Mouse (Mus musculus) spleen, adult 12 weeks (tissue): Measurements from ENCODE around the gene A930017K11Rik.

ENCODE experiments used
- DNase-seq: peaks from one replicate; pipeline ENCODE4 v3.0.0; 2022; ENCODE audit warnings: low spot score

A930017K11Rik gene

GRCm38 (mm10) chr17:25958771-25959494 lies 6.6 kb upstream of the A930017K11Rik start:
- DNase-seq, result no peak

GRCm38 (mm10) chr17:25957586-25958051 lies 5.3 kb upstream of the A930017K11Rik start:
- no peak for DNase-seq

- DNase-seq, result no peak
Measured at GRCm38 (mm10) chr17:25956631-25957030, 4.3 kb upstream of the A930017K11Rik start.

- DNase-seq, result no peak
Measured at GRCm38 (mm10) chr17:25956201-25956600, 3.8 kb upstream of the A930017K11Rik start.

- DNase-seq, result no peak
Measured at GRCm38 (mm10) chr17:25955736-25956135, 3.4 kb upstream of the A930017K11Rik start.

GRCm38 (mm10) chr17:25954671-25955070 lies 2.3 kb upstream of the A930017K11Rik start:
- DNase-seq, result no peak

GRCm38 (mm10) chr17:25953161-25953560 lies 796 bp upstream of the A930017K11Rik start:
- no peak for DNase-seq

GRCm38 (mm10) chr17:25951225-25951802 lies 1.1 kb downstream of the A930017K11Rik start:
- DNase-seq, result no peak

GRCm38 (mm10) chr17:25950706-25951105 lies 1.7 kb downstream of the A930017K11Rik start:
- DNase-seq, result no peak

- DNase-seq, result no peak
Measured at GRCm38 (mm10) chr17:25949981-25950380, 2.4 kb downstream of the A930017K11Rik start.

GRCm38 (mm10) chr17:25948051-25948450 lies 4.3 kb downstream of the A930017K11Rik start:
- no peak for DNase-seq

- DNase-seq, result no peak
Measured at GRCm38 (mm10) chr17:25947576-25947975, 4.8 kb downstream of the A930017K11Rik start.

GRCm38 (mm10) chr17:25946891-25947290 lies 5.5 kb downstream of the A930017K11Rik start:
- DNase-seq, result no peak

- DNase-seq, result no peak
Measured at GRCm38 (mm10) chr17:25946349-25946748, 6.0 kb downstream of the A930017K11Rik start.

- no peak for DNase-seq
Measured at GRCm38 (mm10) chr17:25945517-25946155, 6.7 kb downstream of the A930017K11Rik start.

GRCm38 (mm10) chr17:25944366-25945163 lies 7.8 kb downstream of the A930017K11Rik start, which contains the start of the genes Pigq and Nhlrc4:
TSS of gene Pigq (minus strand) at chr17:25944936.
TSS of gene Nhlrc4 (minus strand) at chr17:25944961.
- no peak for DNase-seq

GRCm38 (mm10) chr17:25943769-25944168 lies 8.6 kb downstream of the A930017K11Rik start:
- no peak for DNase-seq

GRCm38 (mm10) chr17:25943221-25943620 lies 9.1 kb downstream of the A930017K11Rik start:
- no peak for DNase-seq

GRCm38 (mm10) chr17:25942597-25943151 lies 9.7 kb downstream of the A930017K11Rik start:
- peak; percentile 80 for DNase-seq

- peak; percentile 56 for DNase-seq
Measured at GRCm38 (mm10) chr17:25941511-25942241, 10.7 kb downstream of the A930017K11Rik start.

GRCm38 (mm10) chr17:25934526-25934925 lies 17.8 kb downstream of the A930017K11Rik start:
- DNase-seq, result no peak
